Mouse (Mus musculus) heart, adult 2 months (tissue): ENCODE data around the gene Atxn7l1. TPM values are rescaled to one million over a fixed set of nuclear protein-coding genes. Genes with fewer than 3 reads are reported as not detected.

Source experiments
- DNase-seq, 2 experiments: peaks; one replicate each; pipeline ENCODE4 v3.0.0; 2021
- H3K27ac ChIP-seq: fragments of 200-600 bp; 2 replicates; pipeline ENCODE4 v1.8.1; 2022
- H3K27me3 ChIP-seq: fragments of 200-500 bp; 2 replicates; pipeline ENCODE4 v1.6.1; 2012; ENCODE audit warnings: mild to moderate bottlenecking, low read length, inconsistent platforms, mixed read lengths; ENCODE audit not compliant: control insufficient read depth, insufficient read depth
- H3K36me3 ChIP-seq: fragments of 200-500 bp; 2 replicates; pipeline ENCODE4 v1.6.1; 2012; ENCODE audit warnings: low read length, inconsistent platforms; ENCODE audit not compliant: control insufficient read depth, insufficient read depth
- H3K4me1 ChIP-seq: fragments of 200-500 bp; 2 replicates; pipeline ENCODE4 v1.6.1; 2011; ENCODE audit warnings: low read length; ENCODE audit not compliant: control insufficient read depth, insufficient read depth
- H3K4me3 ChIP-seq: fragments of 200-600 bp; 2 replicates; pipeline ENCODE4 v1.8.1; 2022
- H3K79me2 ChIP-seq: fragments of 200-500 bp; replicated peaks from 2 replicates; pipeline ENCODE4 v1.6.1; 2012; ENCODE audit warnings: mild to moderate bottlenecking, inconsistent platforms, low read length, moderate library complexity, mixed read lengths; ENCODE audit not compliant: control insufficient read depth, insufficient read depth
- H3K9ac ChIP-seq: fragments of 200-500 bp; 2 replicates; pipeline ENCODE4 v1.6.1; 2012; ENCODE audit warnings: low read depth, mild to moderate bottlenecking, control low read depth, inconsistent platforms, low read length, mixed read lengths
- CTCF ChIP-seq: fragments of 200-600 bp; IDR thresholded peaks from 2 replicates; pipeline ENCODE4 v1.8.1; 2022; ENCODE audit warnings: antibody characterized with exemption, mild to moderate bottlenecking, moderate library complexity
- EP300 ChIP-seq: fragments of 200-500 bp; IDR thresholded peaks from 2 replicates; pipeline ENCODE4 v1.6.1; 2011; ENCODE audit warnings: low read depth, low read length, control low read depth; ENCODE audit not compliant: insufficient read depth
- POLR2A ChIP-seq: fragments of 200-500 bp; IDR thresholded peaks from 2 replicates; pipeline ENCODE4 v1.6.1; 2011; ENCODE audit warnings: mild to moderate bottlenecking, low read depth, low read length, control low read depth; ENCODE audit not compliant: insufficient read depth
- WGBS: fragments of 180-500 bp; shearing (Covaris S2); methylation state at CpG from one replicate; pipeline ENCODE4 v1.1.7; 2018; 5-methylcytosine and 5-hydroxymethylcytosine counted together
- intact Hi-C: fragments of 180-260 bp; cut with DNase I; formaldehyde crosslinking; loops from one replicate; pipeline ENCODE4 v1.15.1; 2025
- polyA plus RNA-seq: library from polyadenylated mRNA; depleted of rRNA; stranded (reverse); fragments of >200 nt; gene quantifications from 2 replicates; pipeline ENCODE4 v1.2.3, GENCODE M21; 2012
- total RNA-seq, 2 experiments: library from RNA; stranded (reverse); gene quantifications; 2 replicates each; pipeline ENCODE4 v1.2.3; 2021

Gene Atxn7l1
- total and polyA plus RNA-seq, 3 experiments: 18.8 to 21.6 (median 19.0) TPM

- no peaks in the 10 kb centered on the region for H3K36me3 ChIP-seq
- no peak for DNase-seq
- TF ChIP-seq EP300: no peak
- no peak for TF ChIP-seq POLR2A
- no peak for TF ChIP-seq CTCF
- no peaks in the 10 kb centered on the region for H3K4me1 ChIP-seq
- H3K27ac ChIP-seq: no peak overlapping the region
- H3K4me3 ChIP-seq: no peak overlapping the region
- no peak overlapping the region for H3K9ac ChIP-seq
- intact Hi-C loops: loop anchor here (10.0 kb wide), 1 partner anchor 225 kb away; no protein-coding TSS in a partner anchor
- H3K79me2 ChIP-seq: no peaks in the 10 kb centered on the region
- WGBS: 84% methylated on average over 4 of the region's 4 CpGs
- H3K27me3 ChIP-seq: no peaks in the 10 kb centered on the region
Observed at GRCm38 (mm10) chr12:33339822-33340221, 192.3 kb downstream of the Atxn7l1 start.

GRCm38 (mm10) chr12:33340698-33341097 lies 193.2 kb downstream of the Atxn7l1 start:
- WGBS: 90% methylated on average over 6 of the region's 6 CpGs

GRCm38 (mm10) chr12:33341351-33341892 lies 193.9 kb downstream of the Atxn7l1 start:
- no peak overlapping the region for H3K27ac ChIP-seq
- H3K4me3 ChIP-seq: no peak overlapping the region
- no peaks in the 10 kb centered on the region for H3K36me3 ChIP-seq
- no peak overlapping the region for H3K9ac ChIP-seq
- no peaks in the 10 kb centered on the region for H3K27me3 ChIP-seq
- 36% methylated on average over 17 of the region's 17 CpGs for WGBS
- no peaks in the 10 kb centered on the region for H3K79me2 ChIP-seq
- intact Hi-C loops: no loop called here
- no peak for DNase-seq
- no peaks in the 10 kb centered on the region for H3K4me1 ChIP-seq
- TF ChIP-seq CTCF (no peak), EP300 (no peak), POLR2A (no peak)

More at GRCm38 (mm10) chr12:33340698-33341097, 193.2 kb downstream of the Atxn7l1 start:
- no peaks in the 10 kb centered on the region for H3K79me2 ChIP-seq
- H3K4me3 ChIP-seq: no peak overlapping the region
- H3K27me3 ChIP-seq: no peaks in the 10 kb centered on the region
- no peak overlapping the region for H3K27ac ChIP-seq
- no peak for TF ChIP-seq CTCF
- TF ChIP-seq POLR2A: no peak
- TF ChIP-seq EP300: no peak
- H3K9ac ChIP-seq: no peak overlapping the region
- no peaks in the 10 kb centered on the region for H3K36me3 ChIP-seq
- H3K4me1 ChIP-seq: no peaks in the 10 kb centered on the region
- intact Hi-C loops: no loop called here
- DNase-seq: no peak

- H3K27me3 ChIP-seq: no peaks in the 10 kb centered on the region
- TF ChIP-seq POLR2A: no peak
- TF ChIP-seq EP300: no peak
- no peak for TF ChIP-seq CTCF
- no peak for DNase-seq
- H3K79me2 ChIP-seq: no peaks in the 10 kb centered on the region
- 63% methylated on average over 25 of the region's 25 CpGs for WGBS
- H3K27ac ChIP-seq: no peak overlapping the region
- no peaks in the 10 kb centered on the region for H3K36me3 ChIP-seq
- intact Hi-C loops: no loop called here
- H3K4me3 ChIP-seq: no peak overlapping the region
- no peak overlapping the region for H3K9ac ChIP-seq
- no peaks in the 10 kb centered on the region for H3K4me1 ChIP-seq
Observed at GRCm38 (mm10) chr12:33344970-33345772, 197.7 kb downstream of the Atxn7l1 start.

GRCm38 (mm10) chr12:33345773-33346435 lies 198.4 kb downstream of the Atxn7l1 start:
- no peak overlapping the region for H3K27ac ChIP-seq
- no peak overlapping the region for H3K9ac ChIP-seq
- TF ChIP-seq POLR2A: no peak
- TF ChIP-seq CTCF: no peak
- TF ChIP-seq EP300: no peak
- no peak for DNase-seq
- WGBS: 59% methylated on average over 23 of the region's 23 CpGs
- H3K36me3 ChIP-seq: no peaks in the 10 kb centered on the region
- no peak overlapping the region for H3K4me3 ChIP-seq
- intact Hi-C loops: no loop called here
- H3K4me1 ChIP-seq: no peaks in the 10 kb centered on the region
- no peaks in the 10 kb centered on the region for H3K79me2 ChIP-seq
- H3K27me3 ChIP-seq: no peaks in the 10 kb centered on the region
